Mouse (Mus musculus): ENCODE data around the gene Rras.

DNA sequence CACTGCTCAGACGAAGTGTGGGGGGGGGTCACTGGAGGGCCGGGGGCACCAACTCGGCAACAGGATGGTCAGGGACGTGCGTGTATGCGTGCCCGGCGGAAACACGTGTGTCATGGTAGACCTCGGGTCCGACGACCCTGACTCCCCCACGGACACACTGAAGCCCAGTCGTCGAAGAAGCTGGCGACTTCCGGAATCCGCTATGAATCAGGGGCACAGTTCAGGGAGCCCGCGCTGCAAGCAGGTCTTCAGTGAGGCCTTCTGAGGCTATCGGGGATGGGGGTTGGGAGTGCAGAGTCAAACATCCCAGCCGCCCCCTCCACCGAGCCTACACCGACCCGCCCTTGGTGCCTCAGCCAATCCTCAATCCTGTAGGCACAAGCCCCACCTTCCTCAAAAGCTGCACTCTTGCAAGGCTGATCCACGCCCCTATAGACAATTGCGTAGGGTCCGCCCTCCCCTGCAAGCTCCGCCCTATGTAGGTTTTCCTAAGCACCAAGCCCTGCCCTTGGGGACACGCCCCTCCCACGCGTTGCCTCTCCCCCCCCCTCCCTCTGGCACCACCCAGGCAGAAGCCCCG lies 36.3 kb downstream of the Rras start:
- TF ChIP-seq CTCF (conservative IDR thresholded peaks at IDR 0.05; ENCODE audit: low read length) (no peak), NANOG (IDR thresholded peaks at IDR 0.05; ENCODE audit: borderline replicate concordance, low read length) (no peak)
